Mouse (Mus musculus) liver, adult 2 months (tissue): Measurements from ENCODE around the gene Limk2.

Source experiments
- CTCF ChIP-seq: fragments of 200-500 bp; IDR thresholded peaks from 2 replicates; pipeline ENCODE4 v1.5.1; 2011; ENCODE audit warnings: low read depth, low read length, control low read depth
- POLR2A ChIP-seq: fragments of 200-500 bp; IDR thresholded peaks from 2 replicates; pipeline ENCODE4 v1.6.1; 2011; ENCODE audit warnings: low read length, control low read depth; ENCODE audit not compliant: insufficient read depth; ENCODE audit errors: extremely low read depth

DNA sequence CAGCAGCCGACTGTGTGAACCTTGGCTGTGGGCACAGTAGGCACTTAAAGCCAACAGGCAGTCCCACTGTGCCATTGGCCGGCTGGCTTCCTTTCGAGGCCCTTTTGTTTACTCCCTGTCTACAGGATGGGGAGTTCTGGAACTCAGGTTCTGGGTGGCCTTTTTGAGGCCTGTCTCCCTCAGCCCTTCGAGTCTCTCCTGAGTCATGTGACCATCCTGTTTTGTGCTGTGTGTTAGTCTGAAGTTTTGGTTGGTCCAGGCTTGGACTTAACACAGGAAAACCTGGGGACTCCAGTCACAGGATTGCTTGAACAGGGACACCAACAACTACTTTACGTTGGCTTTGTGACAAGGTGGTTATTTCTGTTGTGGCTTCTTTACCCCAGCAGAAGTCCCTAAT is 112.9 kb downstream of the Limk2 start:
- TF ChIP-seq CTCF (no peak), POLR2A (no peak)
